Mouse (Mus musculus): ENCODE data around the gene Ugt1a6a. TPM values are rescaled to one million over a fixed set of nuclear protein-coding genes. Genes with fewer than 3 reads are reported as not detected.
A peak's percentile ranks its signal among the peaks of the same experiment; 100 is the strongest.

Gene Ugt1a6a
- polyA plus RNA-seq, 1 experiment from 2014 or later = 1.4 TPM

GRCm38 (mm10) chr1:88226670-88227379, 92.2 kb downstream of the Ugt1a6a start, which contains the start of gene Mroh2a:
TSS of gene Mroh2a (plus strand) at chr1:88226986.
- Histone ChIP-seq H3K9me3 (peaks cover 69% of the 10 kb centered on the region), H3K9ac (no peak within 1 kb of the TSS), H3K4me2 (replicated peaks) (no peak within 1 kb of the TSS), H3K27ac (no peak within 1 kb of the TSS), H3K36me3 (no peaks in the 10 kb centered on the region), H3K27me3 (no peaks in the 10 kb centered on the region), H3K4me3 (no peak within 1 kb of the TSS), H3K4me1 (no peaks in the 10 kb centered on the region)
- ATAC-seq (ENCODE audit: low FRiP score, low read depth) = no peak
- WGBS = 52% methylated on average over 5 of the region's 5 CpGs

GRCm38 (mm10) chr1:88227482-88227881, 92.9 kb downstream of the Ugt1a6a start:
- H3K4me1 ChIP-seq = no peaks in the 10 kb centered on the region
- H3K36me3 ChIP-seq = no peaks in the 10 kb centered on the region
- H3K9me3 ChIP-seq = peaks cover 73% of the 10 kb centered on the region
- no peaks in the 10 kb centered on the region for H3K27me3 ChIP-seq
- no peak overlapping the region for H3K4me2 ChIP-seq (replicated peaks)
- no peak overlapping the region for H3K27ac ChIP-seq
- H3K9ac ChIP-seq = no peak overlapping the region
- 59% methylated on average over 2 of the region's 2 CpGs for WGBS
- no peak for ATAC-seq (ENCODE audit: low FRiP score, low read depth)
- H3K4me3 ChIP-seq = no peak overlapping the region

GRCm38 (mm10) chr1:88228121-88228520, 93.5 kb downstream of the Ugt1a6a start:
- H3K4me1 ChIP-seq = no peaks in the 10 kb centered on the region
- 0 out of 2 replicates have a peak, but pooled peaks have one; percentile 12 for ATAC-seq (ENCODE audit: low FRiP score, low read depth)
- no peak overlapping the region for H3K27ac ChIP-seq
- no peak overlapping the region for H3K4me3 ChIP-seq
- peaks cover 79% of the 10 kb centered on the region for H3K9me3 ChIP-seq
- H3K27me3 ChIP-seq = no peaks in the 10 kb centered on the region
- WGBS = 71% methylated on average over 7 of the region's 7 CpGs
- no peak overlapping the region for H3K4me2 ChIP-seq (replicated peaks)
- H3K9ac ChIP-seq = no peak overlapping the region
- H3K36me3 ChIP-seq = no peaks in the 10 kb centered on the region

- H3K4me1 ChIP-seq = no peaks in the 10 kb centered on the region
- H3K9me3 ChIP-seq = peaks cover 94% of the 10 kb centered on the region
- no peak overlapping the region for H3K9ac ChIP-seq
- H3K36me3 ChIP-seq = no peaks in the 10 kb centered on the region
- no peak for ATAC-seq (ENCODE audit: low FRiP score, low read depth)
- no peaks in the 10 kb centered on the region for H3K27me3 ChIP-seq
- H3K27ac ChIP-seq = no peak overlapping the region
- H3K4me3 ChIP-seq = no peak overlapping the region
- H3K4me2 ChIP-seq (replicated peaks) = no peak overlapping the region
- 80% methylated on average over 3 of the region's 3 CpGs for WGBS
Measured at GRCm38 (mm10) chr1:88229566-88229965, 95.0 kb downstream of the Ugt1a6a start.

- peaks cover 98% of the 10 kb centered on the region for H3K9me3 ChIP-seq
- no peaks in the 10 kb centered on the region for H3K27me3 ChIP-seq
- H3K27ac ChIP-seq = no peak overlapping the region
- ATAC-seq (ENCODE audit: low FRiP score, low read depth) = no peak
- no peak overlapping the region for H3K4me2 ChIP-seq (replicated peaks)
- no peaks in the 10 kb centered on the region for H3K36me3 ChIP-seq
- 83% methylated on average over 5 of the region's 5 CpGs for WGBS
- no peak overlapping the region for H3K9ac ChIP-seq
- no peaks in the 10 kb centered on the region for H3K4me1 ChIP-seq
- no peak overlapping the region for H3K4me3 ChIP-seq
Measured at GRCm38 (mm10) chr1:88229986-88230385, 95.4 kb downstream of the Ugt1a6a start.

GRCm38 (mm10) chr1:88230421-88230820, 95.8 kb downstream of the Ugt1a6a start:
- no peaks in the 10 kb centered on the region for H3K27me3 ChIP-seq
- ATAC-seq (ENCODE audit: low FRiP score, low read depth) = no peak
- peaks cover 100% of the 10 kb centered on the region for H3K9me3 ChIP-seq
- no peaks in the 10 kb centered on the region for H3K4me1 ChIP-seq
- no peak overlapping the region for H3K9ac ChIP-seq
- H3K27ac ChIP-seq = no peak overlapping the region
- no peak overlapping the region for H3K4me2 ChIP-seq (replicated peaks)
- 73% methylated on average over 7 of the region's 7 CpGs for WGBS
- no peak overlapping the region for H3K4me3 ChIP-seq
- H3K36me3 ChIP-seq = no peaks in the 10 kb centered on the region

- Histone ChIP-seq H3K36me3 (no peaks in the 10 kb centered on the region), H3K4me2 (replicated peaks) (no peak overlapping the region), H3K27me3 (no peaks in the 10 kb centered on the region), H3K27ac (no peak overlapping the region), H3K9ac (no peak overlapping the region), H3K9me3 (peaks cover 100% of the 10 kb centered on the region), H3K4me3 (no peak overlapping the region), H3K4me1 (no peaks in the 10 kb centered on the region)
- no peak for ATAC-seq (ENCODE audit: low FRiP score, low read depth)
- WGBS = 76% methylated on average over 6 of the region's 6 CpGs
Measured at GRCm38 (mm10) chr1:88230981-88231802, 96.6 kb downstream of the Ugt1a6a start.

GRCm38 (mm10) chr1:88231803-88232499, 97.3 kb downstream of the Ugt1a6a start:
- H3K27ac ChIP-seq = no peak overlapping the region
- no peak overlapping the region for H3K4me3 ChIP-seq
- peaks cover 97% of the 10 kb centered on the region for H3K9me3 ChIP-seq
- H3K36me3 ChIP-seq = no peaks in the 10 kb centered on the region
- H3K4me2 ChIP-seq (replicated peaks) = no peak overlapping the region
- H3K4me1 ChIP-seq = no peaks in the 10 kb centered on the region
- ATAC-seq (ENCODE audit: low FRiP score, low read depth) = no peak
- H3K9ac ChIP-seq = no peak overlapping the region
- 70% methylated on average over 7 of the region's 7 CpGs for WGBS
- H3K27me3 ChIP-seq = no peaks in the 10 kb centered on the region

GRCm38 (mm10) chr1:88232664-88233380, 98.2 kb downstream of the Ugt1a6a start:
- Histone ChIP-seq H3K9ac (no peak overlapping the region), H3K4me2 (replicated peaks) (no peak overlapping the region), H3K27ac (no peak overlapping the region), H3K36me3 (no peaks in the 10 kb centered on the region), H3K4me1 (no peaks in the 10 kb centered on the region), H3K27me3 (no peaks in the 10 kb centered on the region), H3K9me3 (peaks cover 97% of the 10 kb centered on the region), H3K4me3 (no peak overlapping the region)
- WGBS = 57% methylated on average over 3 of the region's 3 CpGs
- ATAC-seq (ENCODE audit: low FRiP score, low read depth) = no peak

- ATAC-seq (ENCODE audit: low FRiP score, low read depth) = no peak
Measured at GRCm38 (mm10) chr1:88233421-88234247, 99.0 kb downstream of the Ugt1a6a start.

GRCm38 (mm10) chr1:88234248-88234610, 99.6 kb downstream of the Ugt1a6a start:
- H3K27ac ChIP-seq = no peak overlapping the region
- H3K36me3 ChIP-seq = no peaks in the 10 kb centered on the region
- ATAC-seq (ENCODE audit: low FRiP score, low read depth) = no peak
- H3K4me2 ChIP-seq (replicated peaks) = no peak overlapping the region
- WGBS = 65% methylated on average over 4 of the region's 4 CpGs
- H3K9me3 ChIP-seq = peaks cover 97% of the 10 kb centered on the region
- H3K27me3 ChIP-seq = no peaks in the 10 kb centered on the region
- H3K9ac ChIP-seq = no peak overlapping the region
- H3K4me1 ChIP-seq = no peaks in the 10 kb centered on the region
- H3K4me3 ChIP-seq = no peak overlapping the region

More at GRCm38 (mm10) chr1:88233421-88234247, 99.0 kb downstream of the Ugt1a6a start:
- 70% methylated on average over 14 of the region's 14 CpGs for WGBS
- H3K4me1 ChIP-seq = no peaks in the 10 kb centered on the region
- H3K9me3 ChIP-seq = peaks cover 97% of the 10 kb centered on the region
- H3K4me3 ChIP-seq = no peak overlapping the region
- no peaks in the 10 kb centered on the region for H3K27me3 ChIP-seq
- H3K27ac ChIP-seq = no peak overlapping the region
- H3K9ac ChIP-seq = no peak overlapping the region
- no peaks in the 10 kb centered on the region for H3K36me3 ChIP-seq
- H3K4me2 ChIP-seq (replicated peaks) = no peak overlapping the region
